Mouse (Mus musculus) retina, postnatal 7 days (tissue): ENCODE measurements around the gene Gadd45gip1.

Experiments used
- DNase-seq: peaks from one replicate; pipeline ENCODE4 v3.0.0-alpha.2; 2012; ENCODE audit warnings: low read depth, low spot score

Gadd45gip1 gene

DNA sequence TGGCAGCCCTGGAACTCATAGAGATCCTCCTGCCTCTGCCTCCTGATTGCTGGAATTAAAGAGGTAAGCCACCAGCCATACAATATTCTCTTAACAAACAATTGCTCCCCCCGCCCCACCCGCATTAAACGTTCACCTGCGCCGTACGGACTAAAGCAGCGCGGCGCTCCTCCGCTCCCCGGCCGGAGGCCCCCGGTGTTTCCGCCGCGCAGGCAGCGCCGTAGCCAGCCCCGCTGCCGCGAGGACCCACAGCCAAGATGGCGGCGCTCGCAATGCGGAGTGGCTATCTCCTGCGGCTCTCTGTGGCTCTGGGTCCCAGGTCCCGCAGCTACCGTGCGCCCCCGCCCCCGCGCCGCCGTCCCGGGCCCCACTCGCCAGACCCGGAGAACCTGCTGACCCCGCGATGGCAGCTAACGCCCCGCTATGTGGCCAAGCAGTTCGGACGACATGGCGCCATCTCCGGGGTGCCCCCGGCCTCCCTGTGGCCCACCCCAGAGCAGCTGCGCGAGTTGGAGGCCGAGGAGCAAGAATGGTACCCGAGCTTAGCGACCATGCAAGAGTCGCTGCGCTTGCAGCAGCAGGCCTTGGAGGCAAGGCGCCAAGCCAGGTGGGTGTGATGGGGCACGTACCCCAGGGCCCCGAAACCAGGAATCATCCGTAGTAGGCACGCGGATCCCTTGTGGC is 854 bp downstream of the Gadd45gip1 start:
- peak; percentile 67 for DNase-seq

DNA sequence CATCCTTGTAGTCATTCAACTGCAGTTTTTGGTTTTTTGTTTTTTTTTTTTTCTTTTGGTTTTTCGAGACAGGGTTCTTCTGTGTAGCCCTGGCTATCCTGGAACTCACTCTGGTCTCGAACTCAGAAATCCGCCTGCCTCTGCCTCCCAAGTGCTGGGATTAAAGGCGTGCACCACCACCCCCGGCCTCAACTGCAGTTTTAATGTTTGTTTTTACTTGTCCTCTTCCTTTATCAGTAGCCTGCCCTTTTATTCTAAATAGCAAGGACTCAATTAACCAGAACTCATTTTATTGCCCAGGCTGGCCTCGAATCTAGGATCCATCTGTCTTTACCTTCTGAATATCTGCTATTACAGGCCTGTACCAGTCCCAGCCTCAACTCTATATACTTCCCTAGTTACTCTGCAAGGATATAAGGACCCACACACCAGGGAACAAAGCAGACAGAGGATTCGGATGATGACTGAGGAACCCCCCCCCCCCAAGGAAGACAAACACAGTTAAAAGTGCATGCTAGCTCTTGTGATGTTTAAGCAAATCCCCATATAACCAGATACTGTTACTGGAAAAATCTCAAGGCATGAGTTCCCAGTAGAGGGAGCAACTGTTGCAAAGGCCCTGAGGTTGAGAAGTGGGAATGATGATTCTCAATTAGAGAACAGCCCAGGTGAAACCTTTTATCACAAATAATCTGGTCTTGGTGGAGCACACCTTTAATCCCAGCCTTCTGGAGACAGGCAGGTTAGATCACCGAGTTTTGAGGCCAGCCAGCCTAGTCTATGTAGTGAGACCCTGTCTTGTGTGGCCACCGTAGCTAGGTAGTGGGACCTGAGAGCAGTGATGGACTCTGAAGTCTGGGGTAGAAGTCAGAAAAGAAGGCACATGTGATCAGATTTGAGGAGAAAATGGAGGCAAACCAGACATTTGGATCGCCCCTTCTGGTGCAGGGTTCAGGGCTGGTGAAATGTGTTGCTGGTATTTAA is 1.7 kb downstream of the Gadd45gip1 start:
- no peak for DNase-seq

DNA sequence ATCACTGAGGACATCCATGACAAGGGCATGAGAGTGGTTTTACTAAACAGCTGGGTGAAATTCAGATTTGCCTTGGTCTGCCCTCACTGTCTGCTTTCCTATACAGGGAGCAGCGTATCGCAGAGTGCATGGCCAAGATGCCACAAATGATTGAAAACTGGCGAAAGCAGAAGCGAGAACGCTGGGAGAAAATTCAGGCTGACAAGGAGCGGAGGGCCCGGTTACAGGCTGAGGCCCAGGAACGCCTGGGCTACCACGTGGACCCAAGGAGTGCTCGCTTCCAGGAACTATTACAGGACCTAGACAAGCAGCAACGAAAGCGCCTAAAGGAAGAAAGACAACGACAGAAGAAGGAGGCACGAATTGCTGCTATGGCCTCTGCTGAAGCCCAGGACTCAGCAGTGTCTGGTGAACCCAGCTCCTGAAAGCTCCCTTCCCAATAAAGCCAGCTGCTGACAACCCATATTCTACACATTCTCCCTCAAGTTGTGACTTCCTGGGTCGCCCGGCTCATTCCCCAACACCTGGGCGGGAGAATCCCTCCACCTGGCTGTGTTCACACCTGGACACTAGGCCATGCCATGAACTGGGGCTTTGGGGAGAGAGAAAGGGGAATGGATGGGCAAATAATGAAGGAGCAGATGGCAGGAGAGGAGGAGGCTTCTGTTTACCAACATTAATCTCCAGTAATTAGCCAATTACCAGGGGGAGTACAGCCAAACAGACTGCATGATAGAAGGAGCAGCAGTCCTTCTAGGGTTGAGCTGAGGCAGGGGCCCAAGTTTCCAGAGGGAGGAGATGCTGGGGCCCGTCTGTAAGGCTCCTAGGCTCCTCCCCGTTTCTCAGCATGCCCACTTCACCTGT is 2.9 kb downstream of the Gadd45gip1 start:
- no peak for DNase-seq

DNA sequence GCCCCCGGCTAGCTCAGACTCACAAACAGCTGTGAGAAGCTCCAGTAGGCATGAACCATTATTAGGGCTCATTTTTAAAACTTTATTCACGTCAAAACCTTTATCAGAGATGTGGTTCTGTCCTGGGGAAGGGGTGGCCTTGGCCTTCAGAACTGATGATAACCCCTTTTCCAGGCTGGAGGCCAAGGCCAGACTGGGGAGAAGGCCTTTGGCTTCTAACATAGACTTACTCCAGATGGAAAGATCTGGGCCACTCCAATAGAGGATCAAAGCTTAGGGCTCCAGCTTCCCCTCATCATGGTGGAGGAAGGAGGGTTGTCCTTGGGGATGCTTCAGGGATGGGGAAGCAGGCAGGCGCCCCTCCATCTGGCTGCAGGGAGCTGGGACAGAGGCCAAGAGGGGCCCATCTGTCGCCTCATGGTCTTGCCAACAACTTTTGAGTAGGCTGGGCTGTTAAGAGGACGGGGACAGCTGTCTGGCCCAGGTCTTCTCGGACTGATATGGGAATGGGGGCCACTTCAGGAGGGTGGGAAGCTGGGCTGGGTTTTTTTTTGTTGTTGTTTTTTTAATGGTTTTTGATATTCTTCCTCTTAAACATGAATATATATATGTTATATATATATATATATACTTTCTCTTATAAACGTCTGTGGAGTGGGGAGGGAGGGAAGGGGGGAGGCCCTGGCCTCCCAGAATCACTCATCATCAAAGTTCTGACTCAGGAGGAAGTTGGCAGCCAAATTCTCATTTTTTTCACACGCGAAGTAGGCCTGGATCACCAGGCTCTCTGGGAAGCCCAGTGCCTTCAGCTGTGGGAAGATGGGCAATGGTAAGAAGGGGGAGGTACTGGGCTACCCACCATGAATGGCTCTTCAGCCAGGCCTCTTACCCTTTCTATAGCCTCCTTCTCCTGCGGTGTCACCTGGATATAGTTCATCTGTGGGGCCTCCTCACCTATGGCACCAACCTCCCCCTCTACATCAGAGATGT is 3.8 kb downstream of the Gadd45gip1 start:
- DNase-seq, result no peak

DNA sequence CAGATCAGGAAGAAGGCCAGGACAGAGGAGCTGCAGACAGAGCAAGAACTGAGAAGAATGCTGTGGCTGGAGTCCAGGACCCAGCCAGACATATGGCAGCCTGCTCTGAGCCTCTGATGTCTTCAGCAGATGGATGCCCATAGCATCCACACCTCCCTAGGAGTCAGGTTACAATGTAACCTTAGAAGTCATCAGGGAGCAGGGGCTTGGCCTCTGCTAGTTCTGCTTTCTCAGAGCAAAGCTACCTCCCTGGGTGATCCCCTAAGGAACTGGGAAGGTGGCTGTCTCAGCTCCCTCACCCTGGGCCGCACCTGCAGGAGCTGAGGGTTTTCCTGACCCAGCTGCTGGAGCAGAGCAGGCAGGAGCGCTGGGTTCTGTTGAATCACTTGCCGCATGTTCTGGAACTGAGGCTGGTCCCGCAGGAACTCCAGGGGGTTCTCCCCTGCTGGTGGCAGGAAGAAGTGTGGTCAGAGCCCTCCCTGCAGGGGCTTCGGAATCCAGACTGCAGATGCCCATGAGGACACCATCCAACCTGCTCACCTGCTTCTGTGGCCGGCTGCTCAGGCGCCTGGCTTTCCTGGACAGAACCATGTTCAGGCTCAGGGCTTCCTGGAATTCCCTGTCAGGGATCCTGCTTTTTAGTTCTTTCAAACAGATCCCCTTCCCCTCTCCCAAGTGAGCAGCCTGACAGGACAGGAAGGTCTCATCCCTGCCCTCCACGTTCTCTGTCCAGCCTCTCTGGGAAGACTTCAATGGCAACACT is 6.0 kb downstream of the Gadd45gip1 start:
- no peak for DNase-seq

DNA sequence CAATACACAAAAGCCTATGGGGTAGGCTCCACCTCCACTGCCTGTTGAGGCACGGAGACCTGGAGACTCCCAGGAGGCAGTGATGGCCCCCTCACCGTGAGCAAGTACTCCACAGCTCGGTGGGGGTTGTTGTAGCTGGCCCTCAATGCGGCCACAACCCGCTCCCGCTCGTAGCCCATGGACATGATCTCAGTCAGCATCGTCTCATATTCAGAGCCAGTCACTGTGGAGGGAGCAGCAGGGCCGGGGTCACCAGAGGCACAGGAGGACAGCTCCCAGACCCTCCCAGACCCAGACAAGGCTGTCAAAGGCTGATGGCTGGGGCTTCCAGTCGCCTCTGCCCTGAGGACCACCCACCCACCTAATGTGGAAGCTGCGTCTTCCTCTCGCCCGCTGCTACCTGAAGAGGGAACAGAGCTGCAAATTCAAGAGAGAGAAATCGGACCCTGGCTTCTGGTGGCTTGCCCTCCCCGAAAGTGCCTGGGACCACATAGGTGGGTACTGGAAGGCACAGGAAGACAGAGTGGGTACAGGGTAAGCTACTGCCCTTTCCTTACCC is 6.7 kb downstream of the Gadd45gip1 start:
- no peak for DNase-seq

DNA sequence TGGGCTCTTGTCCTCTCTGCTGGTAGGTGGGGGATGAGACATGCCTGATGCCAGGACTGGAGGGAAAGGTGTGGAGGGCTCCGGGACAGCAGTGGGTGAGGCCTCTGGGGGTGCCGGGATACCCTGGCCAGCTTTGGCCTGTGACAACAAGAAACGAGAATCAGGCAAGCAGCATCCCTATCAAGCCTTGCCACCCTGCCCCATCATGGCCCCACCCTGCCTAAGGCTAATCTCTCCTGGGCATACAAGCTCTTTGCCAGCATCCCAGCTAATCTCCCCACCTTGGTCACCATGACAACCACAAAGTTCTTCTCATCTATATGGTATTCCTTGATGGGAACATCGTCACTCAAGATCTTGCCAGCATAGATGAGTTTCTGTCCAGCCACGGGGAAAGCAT is 7.2 kb downstream of the Gadd45gip1 start:
- no peak for DNase-seq

DNA sequence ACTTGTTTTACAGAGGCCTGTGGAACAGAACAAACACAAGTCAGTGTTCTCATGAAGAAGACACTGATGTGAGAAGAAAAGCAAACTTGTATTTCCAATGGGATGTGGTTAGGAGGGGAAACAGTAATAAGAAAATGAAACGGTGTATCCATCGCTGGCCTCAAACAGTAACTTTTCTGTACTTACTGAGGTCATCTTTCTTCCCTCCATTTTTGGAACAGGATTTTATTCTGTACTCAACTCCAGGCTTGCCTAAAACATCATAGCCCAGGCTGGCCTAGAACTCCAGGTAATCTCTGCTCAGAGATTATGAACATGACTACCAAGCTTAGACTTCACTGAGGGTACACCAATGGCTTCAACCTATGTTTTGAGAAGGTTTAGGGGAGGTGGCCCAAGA is 8.1 kb downstream of the Gadd45gip1 start:
- DNase-seq, result no peak

DNA sequence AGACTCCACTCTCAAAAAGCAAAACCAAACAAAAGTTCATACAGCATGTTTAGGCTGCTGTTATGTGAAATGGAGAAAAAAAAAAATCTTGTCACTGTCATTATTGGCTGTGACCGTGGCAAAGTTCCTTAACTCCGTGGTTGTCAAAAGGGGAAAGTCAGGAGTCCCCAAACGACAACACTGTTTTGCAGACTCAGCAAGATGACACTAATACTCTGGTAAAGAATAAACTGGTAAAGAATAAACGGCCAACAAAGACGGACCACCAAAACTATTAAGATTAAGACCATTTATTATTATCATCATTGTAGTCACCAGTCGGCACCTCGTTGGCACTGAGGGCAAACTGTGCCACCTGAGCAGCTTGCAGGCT is 8.5 kb downstream of the Gadd45gip1 start:
- no peak for DNase-seq

DNA sequence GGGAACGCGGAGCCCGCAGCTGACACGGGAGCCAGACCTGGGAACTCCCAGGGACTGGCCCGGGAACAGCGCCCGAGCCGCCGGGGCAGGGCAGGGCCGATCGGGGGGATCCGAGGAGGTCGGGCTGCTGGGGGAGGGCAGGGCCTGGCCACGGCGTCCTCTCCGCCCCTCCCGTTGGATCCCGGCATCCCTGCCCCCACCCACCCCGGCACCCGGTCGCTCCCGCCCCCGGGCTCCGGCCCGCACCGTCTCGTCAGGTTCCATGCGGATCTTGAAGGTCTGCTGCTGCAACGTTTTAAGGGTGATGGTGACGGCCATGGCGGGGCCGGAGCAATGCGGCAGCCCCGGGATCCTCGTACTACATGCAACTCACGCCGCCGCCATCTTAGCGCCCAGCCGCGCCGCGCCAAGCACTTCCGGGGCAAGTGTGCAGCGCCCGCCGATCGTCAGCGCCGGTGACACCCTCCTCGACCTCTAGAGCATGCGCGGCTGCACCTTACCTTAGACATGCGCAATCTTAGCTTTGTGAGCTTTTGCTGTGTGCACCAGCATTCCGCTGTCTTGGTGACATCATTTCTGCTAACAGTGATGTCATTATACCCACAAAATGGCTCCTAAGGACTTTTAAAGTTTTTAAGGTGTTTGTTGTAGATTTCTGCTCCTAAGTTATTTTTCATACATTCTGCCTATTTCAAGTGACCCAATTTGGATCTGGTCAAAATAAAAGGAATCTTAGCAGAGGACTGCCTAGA is 9.1 kb downstream of the Gadd45gip1 start, which contains the start of gene Rad23a:
Rad23a (minus strand) TSS at position 418 of the 752 bp plus-strand sequence.
- peak; percentile 92 for DNase-seq

DNA sequence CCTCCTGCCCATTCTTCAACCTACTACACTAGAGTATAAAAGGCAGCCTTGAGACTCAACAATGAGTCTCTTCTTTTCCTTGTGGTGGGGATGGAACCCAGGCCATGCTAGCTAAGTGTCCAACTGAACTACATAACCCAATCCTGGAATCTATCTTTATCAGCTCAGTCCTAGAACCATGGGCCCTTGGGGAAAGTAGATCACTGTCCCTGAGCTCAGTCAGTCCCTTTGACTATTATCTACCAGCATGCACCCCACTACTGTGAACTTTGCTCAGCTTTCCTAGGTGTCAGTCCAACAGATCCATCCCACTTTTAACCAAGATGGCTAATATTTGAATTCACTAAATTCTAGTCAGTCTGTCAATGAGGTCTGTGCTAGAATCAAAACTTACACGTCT is 10.2 kb downstream of the Gadd45gip1 start:
- no peak for DNase-seq

DNA sequence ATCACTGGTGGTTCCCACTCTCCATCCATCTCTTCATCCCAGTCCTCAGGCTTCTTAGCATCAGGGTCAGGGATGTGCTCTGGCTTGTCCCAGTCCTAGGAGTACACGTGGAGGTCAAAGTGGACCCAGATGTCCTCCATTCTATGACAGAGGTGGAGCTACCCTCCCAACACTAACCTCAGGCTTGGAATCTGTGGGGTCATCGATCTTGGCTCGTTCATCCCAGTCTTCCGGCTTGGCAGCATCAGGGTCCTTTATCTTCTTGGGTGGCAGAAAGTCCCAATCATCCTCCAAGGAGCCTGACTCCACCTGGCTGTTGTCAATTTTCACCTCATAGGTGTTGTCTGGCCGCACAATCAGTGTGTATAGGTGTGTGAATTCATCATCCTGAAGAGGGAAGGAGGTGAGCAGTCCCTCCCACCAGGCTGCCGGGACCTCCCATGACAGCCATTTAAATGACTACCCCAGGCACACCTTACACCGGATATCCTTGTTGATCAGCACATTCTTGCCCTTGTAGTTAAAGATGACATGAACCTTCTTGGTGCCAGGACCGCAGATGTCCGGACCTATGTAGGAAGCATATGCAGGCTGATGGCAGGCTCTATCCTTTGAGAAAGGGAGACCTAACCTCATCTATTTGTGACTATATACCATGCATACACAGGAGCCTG is 13.2 kb downstream of the Gadd45gip1 start:
- DNase-seq, result no peak

DNA sequence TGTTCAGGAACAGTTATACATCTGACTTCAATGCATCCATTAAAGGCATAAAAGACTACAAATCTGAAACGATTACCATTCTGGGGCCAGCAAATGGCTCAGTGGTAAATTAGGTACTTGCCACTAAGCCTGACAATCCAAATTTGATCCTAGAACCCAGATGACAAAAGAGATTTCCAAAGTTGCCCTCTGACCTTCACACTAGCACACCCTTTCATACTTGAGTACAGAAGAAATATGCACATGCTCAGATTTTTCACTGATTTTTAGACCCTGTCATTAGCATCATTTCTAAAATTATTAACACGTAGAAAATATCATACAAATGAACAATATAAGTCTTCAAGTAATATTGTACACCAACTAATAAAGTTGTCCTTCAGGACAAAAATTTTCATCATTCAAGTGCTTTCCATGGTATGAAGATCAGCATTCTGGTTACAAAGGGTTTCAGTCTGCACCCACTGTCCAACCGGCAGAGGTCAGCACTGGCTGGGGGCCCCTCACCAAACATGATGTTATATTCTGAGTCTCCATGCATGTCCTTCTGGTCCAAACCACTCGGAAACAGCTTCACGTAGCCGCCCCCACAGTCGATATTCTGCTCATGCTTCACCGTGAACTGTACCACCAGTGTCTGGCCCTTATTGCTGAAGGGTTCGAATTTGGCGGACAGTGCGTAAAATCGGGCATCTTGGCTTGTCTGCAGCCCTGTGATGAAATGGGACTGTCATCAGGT is 14.2 kb downstream of the Gadd45gip1 start:
- no peak for DNase-seq

DNA sequence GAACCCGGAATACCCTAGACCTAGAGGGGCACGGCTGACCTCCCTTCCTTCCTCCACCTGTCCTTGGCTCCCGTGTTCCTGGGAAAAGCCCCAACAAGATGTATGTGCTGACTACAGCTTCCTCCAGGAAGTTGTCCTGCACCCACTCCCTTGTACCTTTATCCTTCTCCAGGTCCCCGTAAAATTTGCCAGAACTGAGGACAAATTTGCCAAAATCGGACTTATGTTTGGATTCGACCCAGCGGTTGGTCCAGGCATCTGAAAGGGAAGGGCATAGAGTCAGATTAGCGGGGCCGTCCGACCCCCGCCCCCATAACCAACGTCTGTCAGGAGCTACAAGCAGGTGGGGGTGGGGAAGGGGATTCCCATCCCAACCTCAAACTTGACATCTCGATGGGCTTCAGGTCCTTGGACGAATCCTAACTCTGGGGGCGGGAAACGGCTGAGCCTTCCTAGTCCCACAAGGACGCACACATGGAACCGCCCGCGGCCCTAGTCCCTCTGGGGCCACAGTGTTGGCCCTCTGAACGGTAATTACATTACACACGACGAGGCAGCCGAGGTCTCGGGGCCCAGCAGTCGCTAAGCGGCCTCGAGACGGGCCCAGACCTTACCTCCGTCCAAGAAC is 14.9 kb downstream of the Gadd45gip1 start:
- no peak for DNase-seq

DNA sequence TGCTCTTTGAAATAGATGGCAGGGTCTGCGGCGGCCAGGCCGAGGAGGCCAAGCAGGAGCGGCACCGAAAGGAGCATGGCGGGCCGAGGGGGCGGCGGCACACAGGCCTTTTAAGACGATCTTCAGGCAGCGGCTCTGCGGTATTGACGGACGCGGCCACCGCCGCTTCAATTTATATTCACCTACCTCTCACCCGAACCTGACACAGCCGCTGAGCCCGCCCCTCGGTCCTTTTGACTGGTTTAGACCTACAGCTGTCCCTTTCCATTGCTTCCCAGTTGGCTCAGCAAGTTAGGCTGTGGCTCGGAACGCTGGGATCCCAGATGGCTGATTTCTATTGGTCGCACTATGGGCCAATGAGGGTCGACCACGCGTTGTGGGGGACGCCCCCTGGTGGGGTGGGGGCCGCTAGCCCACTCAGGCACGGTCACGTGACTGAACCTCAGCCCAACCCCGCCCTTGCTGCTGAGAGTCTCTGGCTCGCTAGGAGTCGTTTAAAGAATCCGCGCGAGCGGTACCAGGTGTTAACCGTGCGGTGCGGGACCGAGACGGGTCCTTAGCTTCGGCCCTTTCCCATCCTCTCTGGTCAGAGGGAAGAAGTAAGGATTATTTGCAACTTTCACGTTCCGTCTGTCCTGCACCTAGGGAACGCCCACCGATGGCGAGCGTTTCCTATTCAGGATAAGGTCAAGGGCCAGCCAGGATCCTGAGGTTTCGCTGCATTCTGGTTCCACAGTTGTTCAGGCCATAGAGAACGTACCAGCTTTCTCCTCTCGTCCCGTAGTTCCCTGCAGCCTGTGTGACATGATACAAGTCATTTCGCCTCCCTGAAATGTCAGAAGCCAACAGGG is 15.6 kb downstream of the Gadd45gip1 start, which contains the start of gene Calr:
Calr (minus strand) TSS at position 213 of the 851 bp plus-strand sequence.
- DNase-seq, result peak; percentile 99
